Mouse (Mus musculus): Measurements from ENCODE around the gene Zfp661.

DNA sequence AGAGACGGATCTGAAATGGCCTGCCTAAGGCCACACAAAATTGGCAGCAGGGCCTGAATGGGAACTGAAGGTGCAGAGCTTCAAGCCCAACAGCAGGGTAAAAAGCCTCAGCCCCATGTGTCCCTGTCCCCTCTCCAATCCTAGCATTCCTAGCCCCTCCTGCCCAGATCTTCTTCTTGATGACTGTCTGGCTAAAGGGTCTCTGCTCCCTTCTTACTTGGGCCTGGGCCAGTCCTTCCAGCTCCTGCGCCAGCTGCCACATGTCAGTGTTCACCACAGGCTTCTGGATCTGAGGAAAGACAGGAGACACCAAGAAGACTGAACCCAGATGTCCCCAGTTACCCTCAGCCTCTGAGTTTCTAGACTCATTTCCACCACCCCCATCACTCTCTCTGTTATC lies 55.3 kb downstream of the Zfp661 start:
- TF ChIP-seq GATA1 (IDR thresholded peaks at IDR 0.05; ENCODE audit: borderline replicate concordance, low read length), result no peak
- TF ChIP-seq FLI1 (IDR thresholded peaks at IDR 0.05; ENCODE audit: low read length), result no peak
